Mouse (Mus musculus) CD4-positive, CD25-positive, alpha-beta regulatory T cell (primary cell): ENCODE data around the gene Vgll3. TPM values are rescaled to one million over a fixed set of nuclear protein-coding genes. Genes with fewer than 3 reads are reported as not detected.

Experiments used
- polyA plus RNA-seq: library from polyadenylated mRNA; unstranded; fragments of 100-300 nt; shearing (Covaris generic); gene quantifications from one replicate; pipeline ENCODE4 v1.2.1, GENCODE M21; 2017

Vgll3 gene
- polyA plus RNA-seq: not detected

DNA sequence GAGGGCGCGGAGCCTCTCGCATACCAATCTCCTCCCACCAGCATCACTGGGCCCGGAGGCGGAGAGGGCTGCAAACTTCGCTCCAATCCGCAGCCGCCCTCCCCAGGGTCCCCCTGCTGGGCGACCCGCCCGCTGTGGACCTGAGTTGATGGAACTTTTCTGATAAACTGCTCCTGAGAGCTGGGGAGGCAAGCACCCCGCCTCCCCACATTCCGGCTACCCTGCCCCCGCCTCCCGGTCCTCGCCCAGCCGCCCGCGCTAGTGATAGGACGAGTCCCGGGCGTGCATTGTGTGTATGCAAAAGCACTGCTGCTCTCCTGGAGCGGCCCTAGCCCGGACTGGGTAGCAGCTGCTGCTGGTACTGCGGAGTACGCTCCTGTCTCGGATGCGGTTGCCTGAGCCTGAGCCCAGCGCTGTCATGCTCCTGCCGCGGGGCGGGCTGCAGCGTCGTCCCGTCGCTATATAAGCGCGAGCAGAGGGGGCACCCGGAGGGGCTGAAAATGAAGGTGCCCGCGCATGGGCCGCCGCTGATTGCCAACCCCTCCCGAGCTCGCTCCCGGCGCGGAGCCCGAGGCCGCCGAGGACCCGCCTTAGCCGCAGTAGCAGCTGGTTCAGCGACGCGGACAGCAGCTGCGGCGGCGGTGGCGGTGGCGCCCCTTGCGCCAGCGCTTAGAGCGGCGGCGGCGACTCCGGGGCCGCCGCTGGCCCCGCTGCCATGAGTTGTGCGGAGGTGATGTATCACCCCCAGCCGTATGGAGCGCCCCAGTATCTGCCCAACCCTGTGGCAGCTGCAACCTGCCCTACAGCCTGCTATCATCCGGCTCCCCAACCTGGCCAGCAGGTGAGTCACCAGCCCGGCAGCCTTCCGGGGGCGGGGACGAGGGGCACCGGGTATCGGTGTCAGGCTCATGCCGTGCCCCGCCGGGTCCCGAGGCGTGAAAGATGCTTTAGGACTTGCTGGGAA is at the start of gene Vgll3:
Vgll3 (plus strand) TSS at position 340 of the 964 bp plus-strand sequence.

